Comparison of ENCODE assay signal across 22 mouse cellular contexts in genomic region chr11:88496460-88496859, GRCm38 (mm10).
DNase-seq lines count a peak whose midpoint lies in the region; ATAC-seq and TF ChIP-seq lines count a peak whose summit lies in the region.
"Had no signal": no experiment of that assay in that cellular context is flagged by ENCODE, and none has a peak within 500 bp of the region (broad histone marks: within the 10 kb centered on the region; RNA-seq: fewer than 3 reads in every experiment).

No protein-coding gene starts in this region.

- no peak overlapping the region for H3K4me3 ChIP-seq in kidney, adult 2 months (ENCODE audit: insufficient read depth, low read depth, low read length)
- H3K4me3 ChIP-seq in kidney, embryonic 16.5 days (ENCODE audit: low read length) = no peak overlapping the region
- no peak overlapping the region for H3K4me3 ChIP-seq in lung, embryonic 14.5 days (ENCODE audit: low read depth, low read length)
- H3K4me3 ChIP-seq: forebrain, embryonic 10.5 days; heart, embryonic 13.5 days; limb, embryonic 10.5 days; neural tube, embryonic 13.5 days had no signal

- TF ChIP-seq CTCF in kidney, adult 2 months (conservative IDR thresholded peaks at IDR 0.05; ENCODE audit: insufficient read depth, insufficient read length, low read depth, low read length) = no peak
- TF ChIP-seq CTCF in lung, embryonic 14.5 days (IDR thresholded peaks at IDR 0.05; ENCODE audit: low read depth) = no peak

- H3K36me3 ChIP-seq in kidney, adult 2 months (ENCODE audit: control insufficient read depth, insufficient read depth, low read length) = no peaks in the 10 kb centered on the region
- H3K36me3 ChIP-seq in kidney, embryonic 16.5 days (ENCODE audit: insufficient read depth, low read length) = no peaks in the 10 kb centered on the region
- 0 out of 2 replicates have a peak, but pooled peaks cover 4% of the 10 kb centered on the region for H3K36me3 ChIP-seq in lung, embryonic 14.5 days (ENCODE audit: insufficient read depth)
- H3K36me3 ChIP-seq: neural tube, embryonic 13.5 days had no signal

- no peak overlapping the region for H3K27ac ChIP-seq in kidney, adult 2 months (ENCODE audit: insufficient read depth, low read depth, low read length)
- no peak overlapping the region for H3K27ac ChIP-seq in kidney, embryonic 16.5 days (ENCODE audit: low read length)
- no peak overlapping the region for H3K27ac ChIP-seq in lung, embryonic 14.5 days (ENCODE audit: low read depth)
- H3K27ac ChIP-seq: forebrain, embryonic 10.5 days; heart, embryonic 13.5 days; hindbrain, embryonic 14.5 days; limb, embryonic 10.5 days; macrophage; neural tube, embryonic 13.5 days had no signal

- H3K4me1 ChIP-seq in kidney, adult 2 months (ENCODE audit: control insufficient read depth, insufficient read depth, low read length) = peaks cover 4% of the 10 kb centered on the region
- peaks cover 27% of the 10 kb centered on the region for H3K4me1 ChIP-seq in kidney, embryonic 16.5 days (ENCODE audit: insufficient read depth, low read length)
- H3K4me1 ChIP-seq in lung, embryonic 14.5 days (ENCODE audit: insufficient read depth) = peaks cover 8% of the 10 kb centered on the region; the same call in 1 of the 2 replicates

- no peak overlapping the region for H3K4me2 ChIP-seq in kidney, embryonic 16.5 days (replicated peaks; ENCODE audit: low read depth, low read length)
- no peak overlapping the region for H3K4me2 ChIP-seq in lung, embryonic 14.5 days
- H3K4me2 ChIP-seq: heart, embryonic 13.5 days; hindbrain, embryonic 14.5 days; liver, embryonic 11.5 days; neural tube, embryonic 13.5 days had no signal

- peak; percentile 46 for DNase-seq in kidney, adult 2 months
- DNase-seq in lung, embryonic 14.5 days = peak; percentile 79
- no peak for DNase-seq in lung, postnatal 36 days
- peak; percentile 52 for DNase-seq in 3T3-L1 (ENCODE audit: low read depth, low spot score)
- peak; percentile 71 for DNase-seq in NIH3T3 (ENCODE audit: low read depth)
- DNase-seq in testis, postnatal 14 days (ENCODE audit: low spot score) = no peak
- DNase-seq: cerebellum, adult 11-12 months; gastrocnemius, postnatal 10 days; kidney, adult 9 months; liver, postnatal 0 days; retina, postnatal 1 day; thymus, postnatal 25 days had no signal

- TF ChIP-seq POLR2A in kidney, adult 2 months (IDR thresholded peaks at IDR 0.05; ENCODE audit: low read depth, low read length) = no peak

- no peaks in the 10 kb centered on the region for H3K27me3 ChIP-seq in kidney, adult 2 months (replicated peaks; ENCODE audit: control insufficient read depth, insufficient read depth, low read length)
- H3K27me3 ChIP-seq in kidney, embryonic 16.5 days (ENCODE audit: insufficient read depth, low read length) = no peaks in the 10 kb centered on the region
- no peaks in the 10 kb centered on the region for H3K27me3 ChIP-seq in lung, embryonic 14.5 days (ENCODE audit: insufficient read depth, low read length)
- H3K27me3 ChIP-seq: heart, embryonic 13.5 days; neural tube, embryonic 13.5 days had no signal

- ATAC-seq in kidney, embryonic 16.5 days (ENCODE audit: low FRiP score, low TSS enrichment) = no peak
- ATAC-seq in lung, embryonic 14.5 days (ENCODE audit: insufficient read depth) = no peak
- ATAC-seq: forebrain, embryonic 16.5 days; inflammation-experienced regulatory T-cells, adult 6 months; liver, postnatal 0 days had no signal

- 63% methylated on average over 5 of the region's 5 CpGs for WGBS in kidney, adult 2 months
- 71% methylated on average over 5 of the region's 5 CpGs for WGBS in kidney, embryonic 16.5 days
- WGBS in lung, embryonic 14.5 days = 64% methylated on average over 5 of the region's 5 CpGs

- no peaks in the 10 kb centered on the region for H3K9me3 ChIP-seq in kidney, embryonic 16.5 days (ENCODE audit: low read length)
- H3K9me3 ChIP-seq in lung, embryonic 14.5 days (ENCODE audit: low read depth, low read length) = no peaks in the 10 kb centered on the region
- H3K9me3 ChIP-seq: forebrain, embryonic 10.5 days; heart, embryonic 13.5 days; limb, embryonic 10.5 days; neural tube, embryonic 13.5 days had no signal

- no peak overlapping the region for H3K9ac ChIP-seq in kidney, embryonic 16.5 days (replicated peaks; ENCODE audit: low read length)
- no peak overlapping the region for H3K9ac ChIP-seq in lung, embryonic 14.5 days
- H3K9ac ChIP-seq: heart, embryonic 13.5 days; hindbrain, embryonic 14.5 days; liver, postnatal 0 days; neural tube, embryonic 13.5 days had no signal

Comparison
In these comparisons a context has a peak if more than half of its experiments do, and no peak if none do; other contexts are left out.
1. DNase-seq: peak in kidney, adult 2 months (single experiment), lung, embryonic 14.5 days (single experiment), 3T3-L1 (single experiment) and NIH3T3 (single experiment); none in lung, postnatal 36 days (single experiment) and testis, postnatal 14 days (single experiment).